Mouse (Mus musculus): ENCODE data around the gene Fyttd1. TPM values are rescaled to one million over a fixed set of nuclear protein-coding genes. Genes with fewer than 3 reads are reported as not detected.

Gene Fyttd1
- polyA plus RNA-seq, 1 experiment from 2014 or later = 102 TPM

- no peak for ATAC-seq (ENCODE audit: low FRiP score, low TSS enrichment)
- peak overlapping the region; percentile 92 for H3K9ac ChIP-seq (replicated peaks; ENCODE audit: low read length)
- no peaks in the 10 kb centered on the region for H3K9me3 ChIP-seq (ENCODE audit: low read length)
- peaks cover 14% of the 10 kb centered on the region for H3K4me1 ChIP-seq (ENCODE audit: insufficient read depth, low read length)
- H3K27me3 ChIP-seq (ENCODE audit: insufficient read depth, low read length) = no peaks in the 10 kb centered on the region
- H3K4me2 ChIP-seq (replicated peaks; ENCODE audit: low read depth, low read length) = peak overlapping the region; percentile 78
- H3K36me3 ChIP-seq (ENCODE audit: insufficient read depth, low read length) = no peaks in the 10 kb centered on the region
- WGBS = 21% methylated on average over 9 of the region's 9 CpGs
- peak overlapping the region; percentile 98 for H3K4me3 ChIP-seq (ENCODE audit: low read length)
- H3K27ac ChIP-seq (ENCODE audit: low read length) = no peak overlapping the region
Measured at GRCm38 (mm10) chr16:32876831-32877230, 469 bp upstream of the Fyttd1 start.

GRCm38 (mm10) chr16:32878157-32878598 is 878 bp downstream of the Fyttd1 start:
- peak overlapping the region; percentile 98 for H3K4me3 ChIP-seq (ENCODE audit: low read length)
- peak overlapping the region; percentile 92 for H3K9ac ChIP-seq (replicated peaks; ENCODE audit: low read length)
- peak overlapping the region; percentile 78 for H3K4me2 ChIP-seq (replicated peaks; ENCODE audit: low read depth, low read length)
- H3K4me1 ChIP-seq (ENCODE audit: insufficient read depth, low read length) = peaks cover 14% of the 10 kb centered on the region
- no peaks in the 10 kb centered on the region for H3K27me3 ChIP-seq (ENCODE audit: insufficient read depth, low read length)
- H3K36me3 ChIP-seq (ENCODE audit: insufficient read depth, low read length) = no peaks in the 10 kb centered on the region
- H3K9me3 ChIP-seq (ENCODE audit: low read length) = no peaks in the 10 kb centered on the region
- ATAC-seq (ENCODE audit: low FRiP score, low TSS enrichment) = peak; percentile 57
- WGBS = under 1% methylated on average over 34 of the region's 34 CpGs
- H3K27ac ChIP-seq (ENCODE audit: low read length) = peak overlapping the region; percentile 90

- no peaks in the 10 kb centered on the region for H3K27me3 ChIP-seq (ENCODE audit: insufficient read depth, low read length)
- H3K4me2 ChIP-seq (replicated peaks; ENCODE audit: low read depth, low read length) = peak overlapping the region; percentile 78
- H3K27ac ChIP-seq (ENCODE audit: low read length) = peak overlapping the region; percentile 14; the same call in 1 of the 2 replicates
- WGBS = 79% methylated on average over 14 of the region's 14 CpGs
- no peaks in the 10 kb centered on the region for H3K36me3 ChIP-seq (ENCODE audit: insufficient read depth, low read length)
- no peak for ATAC-seq (ENCODE audit: low FRiP score, low TSS enrichment)
- peak overlapping the region; percentile 98 for H3K4me3 ChIP-seq (ENCODE audit: low read length)
- H3K4me1 ChIP-seq (ENCODE audit: insufficient read depth, low read length) = peaks cover 14% of the 10 kb centered on the region
- peak overlapping the region; percentile 30; the same call in 1 of the 2 replicates for H3K9ac ChIP-seq (replicated peaks; ENCODE audit: low read length)
- H3K9me3 ChIP-seq (ENCODE audit: low read length) = no peaks in the 10 kb centered on the region
Measured at GRCm38 (mm10) chr16:32878972-32879926, 1.9 kb downstream of the Fyttd1 start.

GRCm38 (mm10) chr16:32881538-32881937 is 4.2 kb downstream of the Fyttd1 start:
- Histone ChIP-seq H3K27me3 (ENCODE audit: insufficient read depth, low read length) (no peaks in the 10 kb centered on the region), H3K36me3 (ENCODE audit: insufficient read depth, low read length) (0 out of 2 replicates have a peak, but pooled peaks cover 3% of the 10 kb centered on the region), H3K4me2 (replicated peaks; ENCODE audit: low read depth, low read length) (no peak overlapping the region), H3K9me3 (ENCODE audit: low read length) (no peaks in the 10 kb centered on the region), H3K4me1 (ENCODE audit: insufficient read depth, low read length) (peaks cover 14% of the 10 kb centered on the region), H3K27ac (ENCODE audit: low read length) (no peak overlapping the region), H3K4me3 (ENCODE audit: low read length) (no peak overlapping the region), H3K9ac (replicated peaks; ENCODE audit: low read length) (no peak overlapping the region)
- no peak for ATAC-seq (ENCODE audit: low FRiP score, low TSS enrichment)
- WGBS = 69% methylated on average over 7 of the region's 7 CpGs

GRCm38 (mm10) chr16:32887996-32888395 is 10.7 kb downstream of the Fyttd1 start:
- Histone ChIP-seq H3K9ac (replicated peaks; ENCODE audit: low read length) (no peak overlapping the region), H3K4me3 (ENCODE audit: low read length) (no peak overlapping the region), H3K27ac (ENCODE audit: low read length) (no peak overlapping the region), H3K27me3 (ENCODE audit: insufficient read depth, low read length) (no peaks in the 10 kb centered on the region), H3K4me1 (ENCODE audit: insufficient read depth, low read length) (peaks cover 4% of the 10 kb centered on the region; the same call in 1 of the 2 replicates), H3K9me3 (ENCODE audit: low read length) (no peaks in the 10 kb centered on the region), H3K36me3 (ENCODE audit: insufficient read depth, low read length) (peaks cover 35% of the 10 kb centered on the region), H3K4me2 (replicated peaks; ENCODE audit: low read depth, low read length) (no peak overlapping the region)
- no peak for ATAC-seq (ENCODE audit: low FRiP score, low TSS enrichment)
- WGBS = 89% methylated on average over 7 of the region's 7 CpGs

GRCm38 (mm10) chr16:32889881-32890280 is 12.6 kb downstream of the Fyttd1 start:
- H3K4me3 ChIP-seq (ENCODE audit: low read length) = no peak overlapping the region
- WGBS = 43% methylated on average over 2 of the region's 2 CpGs
- no peaks in the 10 kb centered on the region for H3K9me3 ChIP-seq (ENCODE audit: low read length)
- H3K4me2 ChIP-seq (replicated peaks; ENCODE audit: low read depth, low read length) = no peak overlapping the region
- H3K27ac ChIP-seq (ENCODE audit: low read length) = no peak overlapping the region
- ATAC-seq (ENCODE audit: low FRiP score, low TSS enrichment) = no peak
- no peak overlapping the region for H3K9ac ChIP-seq (replicated peaks; ENCODE audit: low read length)
- H3K27me3 ChIP-seq (ENCODE audit: insufficient read depth, low read length) = no peaks in the 10 kb centered on the region
- peaks cover 4% of the 10 kb centered on the region; the same call in 1 of the 2 replicates for H3K4me1 ChIP-seq (ENCODE audit: insufficient read depth, low read length)
- H3K36me3 ChIP-seq (ENCODE audit: insufficient read depth, low read length) = peaks cover 46% of the 10 kb centered on the region

GRCm38 (mm10) chr16:32896126-32896525 is 18.8 kb downstream of the Fyttd1 start:
- no peak for ATAC-seq (ENCODE audit: low FRiP score, low TSS enrichment)
- no peak overlapping the region for H3K4me3 ChIP-seq (ENCODE audit: low read length)
- no peaks in the 10 kb centered on the region for H3K27me3 ChIP-seq (ENCODE audit: insufficient read depth, low read length)
- H3K4me2 ChIP-seq (replicated peaks; ENCODE audit: low read depth, low read length) = no peak overlapping the region
- peaks cover 44% of the 10 kb centered on the region for H3K36me3 ChIP-seq (ENCODE audit: insufficient read depth, low read length)
- no peak overlapping the region for H3K9ac ChIP-seq (replicated peaks; ENCODE audit: low read length)
- no peak overlapping the region for H3K27ac ChIP-seq (ENCODE audit: low read length)
- H3K4me1 ChIP-seq (ENCODE audit: insufficient read depth, low read length) = no peaks in the 10 kb centered on the region
- H3K9me3 ChIP-seq (ENCODE audit: low read length) = no peaks in the 10 kb centered on the region

GRCm38 (mm10) chr16:32901360-32902050 is 24.2 kb downstream of the Fyttd1 start:
- WGBS = 83% methylated on average over 2 of the region's 2 CpGs
- H3K9me3 ChIP-seq (ENCODE audit: low read length) = no peaks in the 10 kb centered on the region

GRCm38 (mm10) chr16:32902051-32902428 is 24.7 kb downstream of the Fyttd1 start:
- no peak overlapping the region for H3K4me2 ChIP-seq (replicated peaks; ENCODE audit: low read depth, low read length)
- no peak for ATAC-seq (ENCODE audit: low FRiP score, low TSS enrichment)
- WGBS = 61% methylated on average over 3 of the region's 3 CpGs
- H3K9me3 ChIP-seq (ENCODE audit: low read length) = no peaks in the 10 kb centered on the region
- H3K36me3 ChIP-seq (ENCODE audit: insufficient read depth, low read length) = peaks cover 31% of the 10 kb centered on the region; the same call in 1 of the 2 replicates
- H3K9ac ChIP-seq (replicated peaks; ENCODE audit: low read length) = no peak overlapping the region
- no peaks in the 10 kb centered on the region for H3K27me3 ChIP-seq (ENCODE audit: insufficient read depth, low read length)
- H3K4me1 ChIP-seq (ENCODE audit: insufficient read depth, low read length) = peaks cover 5% of the 10 kb centered on the region; the same call in 1 of the 2 replicates
- no peak overlapping the region for H3K27ac ChIP-seq (ENCODE audit: low read length)
- H3K4me3 ChIP-seq (ENCODE audit: low read length) = no peak overlapping the region

More at GRCm38 (mm10) chr16:32901360-32902050, 24.2 kb downstream of the Fyttd1 start:
- no peak overlapping the region for H3K9ac ChIP-seq (replicated peaks; ENCODE audit: low read length)
- H3K4me3 ChIP-seq (ENCODE audit: low read length) = no peak overlapping the region
- H3K27ac ChIP-seq (ENCODE audit: low read length) = no peak overlapping the region
- no peak for ATAC-seq (ENCODE audit: low FRiP score, low TSS enrichment)
- no peaks in the 10 kb centered on the region for H3K27me3 ChIP-seq (ENCODE audit: insufficient read depth, low read length)
- H3K4me2 ChIP-seq (replicated peaks; ENCODE audit: low read depth, low read length) = no peak overlapping the region
- H3K4me1 ChIP-seq (ENCODE audit: insufficient read depth, low read length) = no peaks in the 10 kb centered on the region
- peaks cover 31% of the 10 kb centered on the region; the same call in 1 of the 2 replicates for H3K36me3 ChIP-seq (ENCODE audit: insufficient read depth, low read length)

Data from kidney, embryonic 16.5 days (tissue).